Mouse (Mus musculus): ENCODE measurements around the gene Sipa1l2. TPM values are rescaled to one million over a fixed set of nuclear protein-coding genes. Genes with fewer than 3 reads are reported as not detected.
A peak's percentile ranks its signal among the peaks of the same experiment; 100 is the strongest.

Sipa1l2 gene
- polyA plus RNA-seq, 1 experiment from 2014 or later: 14.0 TPM

DNA sequence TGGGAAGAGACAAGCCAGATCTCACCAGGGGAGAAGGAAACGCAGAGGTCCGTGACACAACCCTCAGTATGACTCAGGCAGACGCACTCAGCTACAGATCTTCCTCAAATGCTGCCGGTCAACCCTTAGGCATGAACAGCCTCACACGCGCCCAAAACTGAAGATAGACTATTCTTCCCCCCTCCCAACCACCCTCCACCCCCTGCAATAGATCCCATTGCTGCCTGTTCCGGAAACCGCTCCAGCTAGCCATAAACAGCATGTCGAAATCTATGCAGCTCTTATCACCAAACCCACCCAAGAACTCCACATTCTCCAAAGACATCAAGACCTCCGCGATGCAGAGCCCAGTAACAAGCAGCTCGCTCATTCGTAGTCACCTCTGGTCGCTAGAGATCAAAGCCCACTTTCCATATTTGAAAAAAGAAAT, 1.2 kb downstream of the Sipa1l2 start:
- WGBS: under 1% methylated on average over 14 of the region's 14 CpGs
- peak overlapping the region; percentile 61 for H3K4me2 ChIP-seq (ENCODE audit: low read depth, low read length)
- H3K9ac ChIP-seq (replicated peaks; ENCODE audit: low read depth, low read length): peak overlapping the region; percentile 32; the same call in 1 of the 2 replicates
- no peak overlapping the region for H3K27ac ChIP-seq (ENCODE audit: low read depth, low read length)
- H3K9me3 ChIP-seq (ENCODE audit: control insufficient read depth, low read length): no peaks in the 10 kb centered on the region
- no peaks in the 10 kb centered on the region for H3K27me3 ChIP-seq (ENCODE audit: control insufficient read depth, insufficient read depth, low read length)
- H3K36me3 ChIP-seq (ENCODE audit: control insufficient read depth, insufficient read depth, low read length): no peaks in the 10 kb centered on the region
- H3K4me1 ChIP-seq (ENCODE audit: control insufficient read depth, insufficient read depth, low read length): peaks cover 15% of the 10 kb centered on the region
- no peak for ATAC-seq (ENCODE audit: low read depth)
- H3K4me3 ChIP-seq (ENCODE audit: low read depth, low read length): peak overlapping the region; percentile 70

DNA sequence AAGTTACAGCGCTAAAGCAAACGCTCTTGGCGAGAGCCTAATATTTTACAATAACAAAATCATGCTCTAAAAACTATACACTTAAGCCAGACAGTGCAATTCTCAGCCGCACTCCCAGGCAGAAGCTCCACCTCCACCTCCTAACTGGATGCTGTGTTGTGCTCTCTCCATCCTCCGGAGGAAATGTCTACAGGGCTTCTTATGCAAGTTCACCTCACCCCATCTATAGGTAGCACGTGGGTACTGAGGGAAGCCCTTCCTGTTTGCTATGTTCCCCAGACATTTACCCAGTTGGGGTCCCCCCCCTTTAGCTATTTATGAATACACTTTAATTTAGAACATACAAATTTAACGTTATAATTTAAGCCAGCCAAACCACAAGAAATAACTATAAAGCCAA, 2.0 kb downstream of the Sipa1l2 start:
- Histone ChIP-seq H3K27ac (ENCODE audit: low read depth, low read length) (no peak overlapping the region), H3K27me3 (ENCODE audit: control insufficient read depth, insufficient read depth, low read length) (no peaks in the 10 kb centered on the region), H3K4me3 (ENCODE audit: low read depth, low read length) (peak overlapping the region; percentile 70), H3K9ac (replicated peaks; ENCODE audit: low read depth, low read length) (no peak overlapping the region), H3K36me3 (ENCODE audit: control insufficient read depth, insufficient read depth, low read length) (no peaks in the 10 kb centered on the region), H3K4me1 (ENCODE audit: control insufficient read depth, insufficient read depth, low read length) (peaks cover 15% of the 10 kb centered on the region), H3K4me2 (ENCODE audit: low read depth, low read length) (peak overlapping the region; percentile 61), H3K9me3 (ENCODE audit: control insufficient read depth, low read length) (no peaks in the 10 kb centered on the region)
- ATAC-seq (ENCODE audit: low read depth): no peak
- 59% methylated on average over 7 of the region's 7 CpGs for WGBS

DNA sequence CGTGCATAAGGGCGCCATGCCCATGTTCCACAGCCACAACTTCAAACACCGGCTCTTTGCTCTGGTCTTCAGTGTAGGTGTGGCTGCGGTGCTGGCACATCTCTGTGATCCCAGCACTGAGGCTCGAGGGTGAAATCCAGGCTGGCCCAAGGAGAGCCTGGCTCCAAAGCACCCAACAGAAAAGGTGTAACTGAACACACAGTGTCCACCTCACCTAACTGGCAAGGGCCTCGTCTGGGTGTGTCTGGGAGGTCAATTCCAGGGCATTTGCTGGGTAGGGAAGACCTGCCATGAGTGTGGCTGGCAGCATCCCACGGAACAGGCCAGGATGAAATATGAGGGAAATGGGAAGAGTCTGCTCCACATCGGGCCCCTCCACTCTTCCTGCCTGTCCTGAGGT, 6.7 kb downstream of the Sipa1l2 start:
- Histone ChIP-seq H3K4me1 (ENCODE audit: control insufficient read depth, insufficient read depth, low read length) (peaks cover 38% of the 10 kb centered on the region), H3K27me3 (ENCODE audit: control insufficient read depth, insufficient read depth, low read length) (no peaks in the 10 kb centered on the region), H3K27ac (ENCODE audit: low read depth, low read length) (no peak overlapping the region), H3K4me3 (ENCODE audit: low read depth, low read length) (no peak overlapping the region), H3K4me2 (ENCODE audit: low read depth, low read length) (no peak overlapping the region), H3K9ac (replicated peaks; ENCODE audit: low read depth, low read length) (no peak overlapping the region), H3K36me3 (ENCODE audit: control insufficient read depth, insufficient read depth, low read length) (no peaks in the 10 kb centered on the region), H3K9me3 (ENCODE audit: control insufficient read depth, low read length) (no peaks in the 10 kb centered on the region)
- 85% methylated on average over 8 of the region's 8 CpGs for WGBS
- ATAC-seq (ENCODE audit: low read depth): no peak

DNA sequence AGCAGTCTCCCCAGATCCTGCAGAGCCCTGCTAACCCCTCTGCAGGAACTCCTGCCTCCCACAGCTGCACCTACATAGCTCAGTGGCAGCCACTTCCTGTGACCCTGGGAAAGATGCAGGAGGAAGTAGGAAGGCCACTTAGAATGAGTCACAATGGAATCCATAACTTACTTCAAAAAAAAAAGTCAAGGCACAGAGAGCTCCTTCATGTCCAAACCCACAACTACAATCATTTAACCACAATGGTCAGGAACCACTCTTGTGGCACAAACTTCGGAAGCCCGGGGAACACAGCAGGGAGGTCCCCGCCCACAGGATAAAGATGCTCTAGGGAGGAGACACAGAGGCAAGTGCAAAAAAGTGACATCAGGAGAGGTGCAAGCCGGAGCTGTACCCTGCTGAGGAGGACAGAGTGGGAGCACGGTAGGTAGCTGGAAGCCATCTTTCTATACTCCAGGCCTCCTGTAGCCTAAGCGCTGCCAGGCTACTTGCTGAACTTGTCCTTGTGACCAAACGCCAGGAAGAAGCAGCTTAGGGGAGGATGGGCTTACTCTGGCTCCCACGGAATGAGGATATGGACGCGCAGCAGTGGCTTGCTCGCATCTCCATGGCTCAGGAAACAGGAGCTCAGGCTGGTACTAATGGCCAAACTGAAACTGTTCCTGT, 8.7 kb downstream of the Sipa1l2 start:
- ATAC-seq (ENCODE audit: low read depth): no peak
- 61% methylated on average over 11 of the region's 11 CpGs for WGBS
- Histone ChIP-seq H3K9me3 (ENCODE audit: control insufficient read depth, low read length) (no peaks in the 10 kb centered on the region), H3K9ac (replicated peaks; ENCODE audit: low read depth, low read length) (no peak overlapping the region), H3K4me3 (ENCODE audit: low read depth, low read length) (no peak overlapping the region), H3K4me2 (ENCODE audit: low read depth, low read length) (no peak overlapping the region), H3K4me1 (ENCODE audit: control insufficient read depth, insufficient read depth, low read length) (peaks cover 29% of the 10 kb centered on the region), H3K27me3 (ENCODE audit: control insufficient read depth, insufficient read depth, low read length) (no peaks in the 10 kb centered on the region), H3K36me3 (ENCODE audit: control insufficient read depth, insufficient read depth, low read length) (no peaks in the 10 kb centered on the region), H3K27ac (ENCODE audit: low read depth, low read length) (no peak overlapping the region)

DNA sequence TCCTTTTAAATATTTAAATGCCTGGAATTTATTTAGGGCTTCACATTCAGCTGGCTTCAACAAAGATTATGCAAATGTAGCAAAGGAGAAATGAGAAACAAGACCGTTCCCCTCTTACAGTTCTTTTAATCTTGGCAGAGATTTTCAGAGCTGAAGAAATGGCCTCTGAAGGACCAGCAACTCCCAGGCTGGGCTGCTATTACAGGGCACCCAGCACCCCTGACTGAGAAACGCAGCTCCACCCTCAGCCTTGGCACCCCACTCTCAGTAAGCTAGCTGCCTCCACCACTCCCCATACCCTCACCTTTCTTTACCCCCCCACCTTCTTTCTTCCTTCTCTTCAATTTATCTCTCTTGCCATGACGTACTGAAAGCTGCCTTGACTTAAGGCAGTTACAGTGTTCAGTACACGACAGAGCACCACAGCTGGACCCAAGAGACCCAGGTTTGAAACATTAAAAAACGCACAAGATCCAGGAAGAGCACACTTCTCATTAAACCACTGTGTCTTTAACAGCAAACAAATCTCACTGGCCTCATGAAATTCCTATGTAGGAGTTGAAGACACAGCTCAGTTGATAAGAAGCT, 10.4 kb downstream of the Sipa1l2 start:
- peak overlapping the region; percentile 64; the same call in 1 of the 2 replicates for H3K27ac ChIP-seq (ENCODE audit: low read depth, low read length)
- no peaks in the 10 kb centered on the region for H3K27me3 ChIP-seq (ENCODE audit: control insufficient read depth, insufficient read depth, low read length)
- no peak for ATAC-seq (ENCODE audit: low read depth)
- H3K9ac ChIP-seq (replicated peaks; ENCODE audit: low read depth, low read length): peak overlapping the region; percentile 37; the same call in 1 of the 2 replicates
- WGBS: 24% methylated on average over 5 of the region's 5 CpGs
- no peak overlapping the region for H3K4me3 ChIP-seq (ENCODE audit: low read depth, low read length)
- H3K4me2 ChIP-seq (ENCODE audit: low read depth, low read length): peak overlapping the region; percentile 41; the same call in 1 of the 2 replicates
- no peaks in the 10 kb centered on the region for H3K36me3 ChIP-seq (ENCODE audit: control insufficient read depth, insufficient read depth, low read length)
- H3K4me1 ChIP-seq (ENCODE audit: control insufficient read depth, insufficient read depth, low read length): peaks cover 29% of the 10 kb centered on the region
- no peaks in the 10 kb centered on the region for H3K9me3 ChIP-seq (ENCODE audit: control insufficient read depth, low read length)

- peak overlapping the region; percentile 37; the same call in 1 of the 2 replicates for H3K9ac ChIP-seq (replicated peaks; ENCODE audit: low read depth, low read length)
- ATAC-seq (ENCODE audit: low read depth): peak; percentile 65
- WGBS: 24% methylated on average over 23 of the region's 23 CpGs
Measured at GRCm38 (mm10) chr8:125558109-125559065, 11.2 kb downstream of the Sipa1l2 start.

DNA sequence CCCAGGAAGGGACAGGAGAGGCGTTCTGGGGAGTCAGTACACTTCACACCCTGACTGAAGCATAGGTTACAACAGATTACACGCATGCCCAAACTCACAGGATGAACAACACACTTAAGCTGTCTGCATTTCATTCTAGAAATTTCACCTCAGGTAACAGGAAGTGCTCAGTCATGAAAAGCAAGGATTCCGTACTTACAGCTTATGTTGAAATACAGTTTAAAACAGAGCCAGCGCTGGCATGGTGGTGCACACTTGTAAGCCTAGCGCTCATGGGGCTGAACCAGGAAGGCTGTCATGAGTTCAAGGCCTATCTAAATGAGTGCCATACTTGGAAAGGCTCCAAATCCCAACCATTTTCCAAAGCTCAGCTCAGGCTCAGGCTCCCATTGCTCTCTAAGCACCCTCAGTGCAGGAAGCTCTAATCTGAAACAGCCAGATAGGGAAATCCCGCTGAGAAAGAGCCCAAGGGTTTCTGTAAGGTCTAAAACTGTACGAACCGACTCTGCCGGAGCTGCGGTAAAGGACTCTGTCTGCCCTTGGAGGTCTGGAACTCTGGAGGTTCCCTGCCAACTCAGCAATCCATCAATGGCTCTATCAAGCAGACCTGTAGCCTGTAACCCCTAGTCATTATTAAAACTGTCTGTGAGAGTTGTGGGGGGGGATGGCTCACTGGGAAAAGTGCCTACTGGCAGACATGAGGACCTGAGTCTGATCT, 12.1 kb downstream of the Sipa1l2 start:
- no peaks in the 10 kb centered on the region for H3K36me3 ChIP-seq (ENCODE audit: control insufficient read depth, insufficient read depth, low read length)
- H3K27ac ChIP-seq (ENCODE audit: low read depth, low read length): no peak overlapping the region; the same call in 1 of the 2 replicates
- H3K4me1 ChIP-seq (ENCODE audit: control insufficient read depth, insufficient read depth, low read length): peaks cover 29% of the 10 kb centered on the region
- H3K9me3 ChIP-seq (ENCODE audit: control insufficient read depth, low read length): no peaks in the 10 kb centered on the region
- H3K4me2 ChIP-seq (ENCODE audit: low read depth, low read length): no peak overlapping the region
- no peak overlapping the region for H3K9ac ChIP-seq (replicated peaks; ENCODE audit: low read depth, low read length)
- no peak overlapping the region for H3K4me3 ChIP-seq (ENCODE audit: low read depth, low read length)
- no peak for ATAC-seq (ENCODE audit: low read depth)
- 66% methylated on average over 10 of the region's 10 CpGs for WGBS
- no peaks in the 10 kb centered on the region for H3K27me3 ChIP-seq (ENCODE audit: control insufficient read depth, insufficient read depth, low read length)

More at GRCm38 (mm10) chr8:125558109-125559065, 11.2 kb downstream of the Sipa1l2 start:
- Histone ChIP-seq H3K27me3 (ENCODE audit: control insufficient read depth, insufficient read depth, low read length) (no peaks in the 10 kb centered on the region), H3K4me2 (ENCODE audit: low read depth, low read length) (peak overlapping the region; percentile 41), H3K9me3 (ENCODE audit: control insufficient read depth, low read length) (no peaks in the 10 kb centered on the region), H3K36me3 (ENCODE audit: control insufficient read depth, insufficient read depth, low read length) (no peaks in the 10 kb centered on the region), H3K4me3 (ENCODE audit: low read depth, low read length) (no peak overlapping the region), H3K4me1 (ENCODE audit: control insufficient read depth, insufficient read depth, low read length) (peaks cover 29% of the 10 kb centered on the region), H3K27ac (ENCODE audit: low read depth, low read length) (peak overlapping the region; percentile 64)

DNA sequence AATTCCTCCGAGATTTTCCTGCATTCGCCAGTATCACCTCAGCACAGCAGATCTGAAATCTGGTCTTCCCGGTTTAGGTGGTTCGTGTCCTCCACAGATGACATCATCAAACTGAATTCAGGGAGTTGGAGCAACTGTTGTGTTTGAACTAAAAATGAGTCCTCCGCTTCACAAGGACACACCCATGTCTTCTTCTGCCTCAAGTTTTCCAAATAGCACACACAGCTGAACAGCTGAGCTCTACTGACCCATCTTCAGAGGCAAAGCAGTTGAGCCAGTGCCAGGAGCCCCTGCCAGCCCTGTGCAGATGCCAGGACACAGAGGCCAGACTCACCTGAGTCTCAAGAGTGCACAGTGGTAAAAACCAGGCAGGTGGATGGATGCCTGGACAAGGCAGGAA, 12.9 kb downstream of the Sipa1l2 start:
- Histone ChIP-seq H3K9ac (replicated peaks; ENCODE audit: low read depth, low read length) (no peak overlapping the region), H3K4me3 (ENCODE audit: low read depth, low read length) (no peak overlapping the region), H3K36me3 (ENCODE audit: control insufficient read depth, insufficient read depth, low read length) (no peaks in the 10 kb centered on the region), H3K4me1 (ENCODE audit: control insufficient read depth, insufficient read depth, low read length) (peaks cover 29% of the 10 kb centered on the region), H3K4me2 (ENCODE audit: low read depth, low read length) (no peak overlapping the region), H3K9me3 (ENCODE audit: control insufficient read depth, low read length) (no peaks in the 10 kb centered on the region), H3K27me3 (ENCODE audit: control insufficient read depth, insufficient read depth, low read length) (no peaks in the 10 kb centered on the region), H3K27ac (ENCODE audit: low read depth, low read length) (no peak overlapping the region)
- WGBS: 93% methylated on average over 5 of the region's 5 CpGs
- no peak for ATAC-seq (ENCODE audit: low read depth)

Data from neural tube, embryonic 14.5 days (tissue).